ENCODE assay signal across 8 mouse cellular contexts in the genomic region with DNA sequence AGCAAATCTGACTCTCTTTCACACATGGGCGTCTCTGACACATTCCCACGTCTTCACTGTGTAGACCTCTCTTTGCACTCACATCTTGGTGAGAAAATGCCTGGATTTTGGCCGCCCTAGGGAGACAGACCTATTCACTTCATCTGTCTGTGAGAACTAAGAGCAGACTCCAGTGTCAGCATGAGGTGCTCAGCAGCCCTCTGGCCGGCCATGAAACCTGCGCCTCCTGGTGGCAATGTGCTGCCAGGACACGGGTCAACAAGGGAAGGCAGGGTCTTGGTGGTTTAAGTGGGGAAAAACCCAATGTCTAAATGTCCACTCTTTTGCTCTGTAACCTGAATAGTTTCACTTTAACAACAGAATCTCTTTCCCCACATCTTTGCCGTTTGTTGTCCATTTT. TPM values are rescaled to one million over a fixed set of nuclear protein-coding genes. Genes with fewer than 3 reads are reported as not detected.
DNase-seq lines count a peak whose midpoint lies in the region; ATAC-seq and TF ChIP-seq lines count a peak whose summit lies in the region.

No protein-coding gene starts in this region.

- no peak for TF ChIP-seq POLR2A in testis, adult 2 months (IDR thresholded peaks at IDR 0.05; ENCODE audit: control insufficient read depth, low read depth, low read length)

- H3K4me2 ChIP-seq in forebrain, postnatal 0 days (ENCODE audit: low read depth) = no peak overlapping the region
- no peak overlapping the region for H3K4me2 ChIP-seq in forebrain, embryonic 15.5 days (replicated peaks)

- no peaks in the 10 kb centered on the region for H3K4me1 ChIP-seq in forebrain, postnatal 0 days (ENCODE audit: insufficient read depth)
- H3K4me1 ChIP-seq in forebrain, embryonic 15.5 days = no peaks in the 10 kb centered on the region
- no peaks in the 10 kb centered on the region; the same call in none of the 2 replicates for H3K4me1 ChIP-seq in testis, adult 2 months (ENCODE audit: control insufficient read depth, insufficient read depth, low read length)

- H3K27ac ChIP-seq in forebrain, postnatal 0 days (ENCODE audit: low read depth, low read length) = no peak overlapping the region
- no peak overlapping the region for H3K27ac ChIP-seq in forebrain, embryonic 15.5 days (replicated peaks)
- no peak overlapping the region for H3K27ac ChIP-seq in testis, adult 2 months (ENCODE audit: control insufficient read depth, insufficient read depth, low read depth, low read length)

- peak; percentile 54 for DNase-seq in forebrain, postnatal 0 days
- DNase-seq in testis, postnatal 14 days (ENCODE audit: low spot score) = no peak
- DNase-seq in kidney, postnatal 14 days = peak; percentile 70
- DNase-seq in mesoderm, embryonic 11.5 days (ENCODE audit: low read depth, low spot score) = peak; percentile 65
- DNase-seq in urinary bladder, postnatal 36 days (ENCODE audit: low spot score in 2 of 2) = peak; percentile 39 to 54

- peaks cover 68% of the 10 kb centered on the region for H3K36me3 ChIP-seq in forebrain, postnatal 0 days (ENCODE audit: insufficient read depth)
- H3K36me3 ChIP-seq in forebrain, embryonic 15.5 days = peaks cover 49% of the 10 kb centered on the region
- peaks cover 1% of the 10 kb centered on the region; the same call in 1 of the 2 replicates for H3K36me3 ChIP-seq in testis, adult 2 months (ENCODE audit: control insufficient read depth, insufficient read depth, low read length)

- H3K9ac ChIP-seq in forebrain, postnatal 0 days = no peak overlapping the region
- H3K9ac ChIP-seq in forebrain, embryonic 15.5 days (replicated peaks) = no peak overlapping the region

- 31% methylated on average over 7 of the region's 7 CpGs for WGBS in forebrain, postnatal 0 days
- WGBS in forebrain, embryonic 15.5 days = 31% methylated on average over 7 of the region's 7 CpGs

- H3K4me3 ChIP-seq in forebrain, postnatal 0 days (ENCODE audit: low read depth, low read length) = no peak overlapping the region
- H3K4me3 ChIP-seq in forebrain, embryonic 15.5 days = no peak overlapping the region
- no peak overlapping the region for H3K4me3 ChIP-seq in testis, adult 2 months (ENCODE audit: control insufficient read depth, low read depth, low read length)

- no peaks in the 10 kb centered on the region for H3K9me3 ChIP-seq in forebrain, postnatal 0 days (ENCODE audit: low read length)
- no peaks in the 10 kb centered on the region for H3K9me3 ChIP-seq in forebrain, embryonic 15.5 days

- ATAC-seq in forebrain, postnatal 0 days = peak; percentile 48; the same call in 1 of the 2 replicates
- no peak for ATAC-seq in forebrain, embryonic 15.5 days (replicated peaks)
- peak; percentile 79 for ATAC-seq in common myeloid progenitor, adult 5-6 weeks (replicated peaks; ENCODE audit: low read depth, poor library complexity, severe bottlenecking)

- TF ChIP-seq CTCF in forebrain, postnatal 0 days (IDR thresholded peaks at IDR 0.05; ENCODE audit: low read depth) = peak; percentile 82
- TF ChIP-seq CTCF in testis, adult 2 months (IDR thresholded peaks at IDR 0.05; ENCODE audit: control insufficient read depth, insufficient read depth, insufficient replicate concordance, low read depth, low read length) = peak; percentile 77; the same call in 1 of the 2 replicates

- no peaks in the 10 kb centered on the region for H3K27me3 ChIP-seq in forebrain, postnatal 0 days (ENCODE audit: insufficient read depth, low read length)
- H3K27me3 ChIP-seq in forebrain, embryonic 15.5 days = no peaks in the 10 kb centered on the region
- H3K27me3 ChIP-seq in testis, adult 2 months (ENCODE audit: control insufficient read depth, insufficient read depth, low read length) = no peaks in the 10 kb centered on the region

RNA-seq across cellular contexts. Expression of gene Tecpr1, which starts 9.0 kb away (rescaled TPM):
- total RNA-seq in forebrain, postnatal 0 days (2014; rRNA removed) = 55.9 and 57.7 TPM in 2 replicates
- 25.5 and 32.7 TPM in 2 replicates for polyA plus RNA-seq in forebrain, postnatal 0 days (2015; fragmentation: Nextera tagmentation; extraction: Ambion mirVana)
- 46.3 and 50.8 TPM in 2 replicates for polyA plus RNA-seq in forebrain, embryonic 15.5 days (2015; fragmentation: Nextera tagmentation; extraction: Ambion mirVana)
- 16.4 and 16.7 TPM in 2 replicates for polyA plus RNA-seq in testis, adult 2 months (2012; rRNA removed)
- 3.4 and 5.6 TPM in 2 replicates for total RNA-seq in common myeloid progenitor, adult 5-6 weeks (2017)

RNA-seq across cellular contexts. Expression of gene Bhlha15, which starts 24.4 kb away (rescaled TPM):
- 0.77 TPM in 1 of 2 replicates, not detected in the other for total RNA-seq in forebrain, postnatal 0 days (2014; rRNA removed)
- polyA plus RNA-seq in forebrain, postnatal 0 days (2015; fragmentation: Nextera tagmentation; extraction: Ambion mirVana) = 0.11 TPM in 1 of 2 replicates, not detected in the other
- 0.05 and 0.14 TPM in 2 replicates for polyA plus RNA-seq in forebrain, embryonic 15.5 days (2015; fragmentation: Nextera tagmentation; extraction: Ambion mirVana)
- 0.11 and 0.16 TPM in 2 replicates for polyA plus RNA-seq in testis, adult 2 months (2012; rRNA removed)
- total RNA-seq in common myeloid progenitor, adult 5-6 weeks (2017) = 0.34 and 0.37 TPM in 2 replicates

RNA-seq across cellular contexts. Expression of gene Bri3, which starts 29.8 kb away (rescaled TPM):
- 17.6 and 26.5 TPM in 2 replicates for total RNA-seq in forebrain, postnatal 0 days (2014; rRNA removed)
- polyA plus RNA-seq in forebrain, postnatal 0 days (2015; fragmentation: Nextera tagmentation; extraction: Ambion mirVana) = 138 and 151 TPM in 2 replicates
- polyA plus RNA-seq in forebrain, embryonic 15.5 days (2015; fragmentation: Nextera tagmentation; extraction: Ambion mirVana) = 111 and 115 TPM in 2 replicates
- polyA plus RNA-seq in testis, adult 2 months (2012; rRNA removed) = 174 and 212 TPM in 2 replicates
- 13.3 and 16.5 TPM in 2 replicates for total RNA-seq in common myeloid progenitor, adult 5-6 weeks (2017)
